30 mouse cellular contexts compared by ENCODE assay signal in genomic region chr2:125016946-125017345, GRCm38 (mm10). TPM values are rescaled to one million over a fixed set of nuclear protein-coding genes. Genes with fewer than 3 reads are reported as not detected.
"Had no signal": no experiment of that assay in that cellular context is flagged by ENCODE, and none has a peak within 500 bp of the region (broad histone marks: within the 10 kb centered on the region; RNA-seq: fewer than 3 reads in every experiment).

No protein-coding gene starts in this region.

- H3K36me3 ChIP-seq: embryonic facial prominence, embryonic 10.5 days; embryonic facial prominence, embryonic 12.5 days; embryonic facial prominence, embryonic 13.5 days; embryonic facial prominence, embryonic 15.5 days; forebrain, embryonic 10.5 days; forebrain, embryonic 12.5 days; forebrain, embryonic 15.5 days had no signal

- H3K4me1 ChIP-seq: embryonic facial prominence, embryonic 10.5 days; embryonic facial prominence, embryonic 12.5 days; embryonic facial prominence, embryonic 13.5 days; embryonic facial prominence, embryonic 15.5 days; forebrain, embryonic 10.5 days; forebrain, embryonic 12.5 days; forebrain, embryonic 13.5 days; forebrain, embryonic 15.5 days had no signal

- ATAC-seq: forebrain, embryonic 13.5 days; forebrain, embryonic 14.5 days; forebrain, embryonic 15.5 days; forebrain, embryonic 16.5 days; forebrain, postnatal 0 days had no signal

- H3K9me3 ChIP-seq: embryonic facial prominence, embryonic 10.5 days; embryonic facial prominence, embryonic 12.5 days; embryonic facial prominence, embryonic 15.5 days; forebrain, embryonic 10.5 days; forebrain, embryonic 12.5 days; forebrain, embryonic 13.5 days; forebrain, embryonic 15.5 days had no signal

- H3K27ac ChIP-seq: embryonic facial prominence, embryonic 10.5 days; embryonic facial prominence, embryonic 12.5 days; embryonic facial prominence, embryonic 13.5 days; embryonic facial prominence, embryonic 15.5 days; forebrain, embryonic 10.5 days; forebrain, embryonic 12.5 days; forebrain, embryonic 13.5 days; forebrain, embryonic 15.5 days; gastrocnemius, adult 2 months; heart, adult 2 months had no signal

- H3K4me3 ChIP-seq: embryonic facial prominence, embryonic 10.5 days; embryonic facial prominence, embryonic 12.5 days; embryonic facial prominence, embryonic 13.5 days; embryonic facial prominence, embryonic 15.5 days; erythroblast, embryonic 14.5 days; forebrain, embryonic 10.5 days; forebrain, embryonic 12.5 days; forebrain, embryonic 13.5 days; forebrain, embryonic 15.5 days; gastrocnemius, adult 2 months; heart, adult 2 months had no signal

- DNase-seq: cerebellum, adult 2 months; cerebellum, adult 8-10 months; cerebellum, adult 9-10 months; cerebellum, adult 9-11 months; cerebellum, postnatal 10 days; cerebellum, postnatal 14 days; cerebellum, postnatal 25 days; cerebellum, postnatal 36 days; embryo, embryonic 11 days; forebrain, postnatal 0 days; gastrocnemius, adult 2 months; gastrocnemius, postnatal 10 days; gastrocnemius, postnatal 14 days; gastrocnemius, postnatal 25 days; gastrocnemius, postnatal 36 days; heart, adult 18-20 months; heart, adult 2 months had no signal

- H3K9ac ChIP-seq: embryonic facial prominence, embryonic 12.5 days; embryonic facial prominence, embryonic 13.5 days; embryonic facial prominence, embryonic 15.5 days; forebrain, embryonic 12.5 days; forebrain, embryonic 13.5 days; forebrain, embryonic 15.5 days; forebrain, postnatal 0 days had no signal

- H3K4me2 ChIP-seq: embryonic facial prominence, embryonic 12.5 days; embryonic facial prominence, embryonic 13.5 days; embryonic facial prominence, embryonic 15.5 days; forebrain, embryonic 12.5 days; forebrain, embryonic 13.5 days; forebrain, embryonic 15.5 days had no signal

- H3K27me3 ChIP-seq: embryonic facial prominence, embryonic 12.5 days; embryonic facial prominence, embryonic 13.5 days; embryonic facial prominence, embryonic 15.5 days; forebrain, embryonic 12.5 days; forebrain, embryonic 13.5 days; forebrain, embryonic 15.5 days had no signal

RNA-seq across cellular contexts. Expression of gene Slc24a5, which starts 51.0 kb away (rescaled TPM):
- total RNA-seq: forebrain, postnatal 0 days; gastrocnemius, adult 18-20 months; gastrocnemius, adult 2 months; gastrocnemius, adult 8-10 months; gastrocnemius, postnatal 14 days; gastrocnemius, postnatal 25 days had no signal
- polyA plus RNA-seq: erythroblast, embryonic 14.5 days had no signal
